Mouse (Mus musculus): ENCODE results near the gene Abcc4. TPM values are rescaled to one million over a fixed set of nuclear protein-coding genes. Genes with fewer than 3 reads are reported as not detected.

The Abcc4 gene
- polyA plus RNA-seq, 1 experiment: 4.5 TPM

DNA sequence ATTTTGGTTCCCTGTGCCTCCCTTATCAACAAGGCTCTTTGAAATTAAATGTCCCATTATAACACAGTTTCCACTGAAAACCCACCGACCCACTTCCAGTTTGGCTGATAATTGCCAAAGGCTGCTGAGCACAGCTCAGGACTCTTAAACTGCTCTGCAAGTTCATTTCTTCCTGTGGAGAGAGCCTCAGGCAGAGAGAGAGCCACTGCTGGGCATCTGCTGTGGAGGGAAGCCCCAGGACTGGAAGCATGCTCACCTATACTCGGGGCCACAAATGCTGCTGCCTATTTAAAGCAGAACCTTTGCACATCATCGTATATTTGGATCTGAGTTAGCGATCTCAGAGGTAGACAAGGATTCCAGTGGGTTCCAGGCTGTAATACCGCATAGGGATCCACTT is 139.2 kb downstream of the Abcc4 start:
- DNase-seq: no peak
- Histone ChIP-seq H3K4me1 (ENCODE audit: control insufficient read depth, insufficient read depth, low read length) (no peaks in the 10 kb centered on the region; the same call in 1 of the 2 replicates), H3K27ac (ENCODE audit: insufficient read depth, low read length) (no peak overlapping the region), H3K27me3 (ENCODE audit: control insufficient read depth, insufficient read depth, low read length) (no peaks in the 10 kb centered on the region), H3K4me3 (replicated peaks; ENCODE audit: insufficient read depth, low read depth, low read length) (no peak overlapping the region)
- no peak for TF ChIP-seq CTCF (IDR thresholded peaks at IDR 0.05; ENCODE audit: borderline replicate concordance, insufficient read depth, low read depth, low read length)
- TF ChIP-seq POLR2A (IDR thresholded peaks at IDR 0.05; ENCODE audit: borderline replicate concordance, insufficient read depth, low read length): no peak
- 78% methylated on average over 5 of the region's 5 CpGs for WGBS

- Histone ChIP-seq H3K4me1 (ENCODE audit: control insufficient read depth, insufficient read depth, low read length) (no peaks in the 10 kb centered on the region; the same call in 1 of the 2 replicates), H3K4me3 (replicated peaks; ENCODE audit: insufficient read depth, low read depth, low read length) (no peak overlapping the region), H3K27me3 (ENCODE audit: control insufficient read depth, insufficient read depth, low read length) (no peaks in the 10 kb centered on the region), H3K27ac (ENCODE audit: insufficient read depth, low read length) (no peak overlapping the region)
- 16% methylated on average over 12 of the region's 12 CpGs for WGBS
- TF ChIP-seq POLR2A (IDR thresholded peaks at IDR 0.05; ENCODE audit: borderline replicate concordance, insufficient read depth, low read length): no peak
- TF ChIP-seq CTCF (IDR thresholded peaks at IDR 0.05; ENCODE audit: borderline replicate concordance, insufficient read depth, low read depth, low read length): no peak
- no peak for DNase-seq
Observed at GRCm38 (mm10) chr14:118566214-118566688, 139.8 kb downstream of the Abcc4 start.

DNA sequence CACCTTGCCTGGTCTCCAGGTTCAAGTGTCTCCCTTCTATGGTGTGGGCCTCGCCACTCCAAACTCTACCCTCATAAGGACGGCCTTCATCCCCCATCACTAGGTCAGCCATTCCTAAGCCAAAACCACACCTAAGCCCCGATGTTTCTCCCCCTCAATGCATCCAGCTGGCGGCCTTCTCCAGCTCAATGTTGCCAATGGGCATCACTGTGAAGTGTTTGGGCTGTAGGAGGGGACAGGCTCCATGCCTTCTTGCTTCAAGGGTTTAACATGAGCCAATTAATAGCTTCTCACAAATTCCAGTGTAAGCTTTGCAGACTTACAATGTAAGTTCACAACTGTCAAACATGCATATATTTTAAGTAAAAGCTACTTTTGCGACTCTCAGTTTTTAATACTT is 140.3 kb downstream of the Abcc4 start:
- no peak for TF ChIP-seq CTCF (IDR thresholded peaks at IDR 0.05; ENCODE audit: borderline replicate concordance, insufficient read depth, low read depth, low read length)
- no peak for TF ChIP-seq POLR2A (IDR thresholded peaks at IDR 0.05; ENCODE audit: borderline replicate concordance, insufficient read depth, low read length)

GRCm38 (mm10) chr14:118563570-118563969 is 142.4 kb downstream of the Abcc4 start:
- TF ChIP-seq CTCF (IDR thresholded peaks at IDR 0.05; ENCODE audit: borderline replicate concordance, insufficient read depth, low read depth, low read length) (no peak), POLR2A (IDR thresholded peaks at IDR 0.05; ENCODE audit: borderline replicate concordance, insufficient read depth, low read length) (no peak)
- Histone ChIP-seq H3K27ac (ENCODE audit: insufficient read depth, low read length) (no peak overlapping the region), H3K4me3 (replicated peaks; ENCODE audit: insufficient read depth, low read depth, low read length) (no peak overlapping the region), H3K4me1 (ENCODE audit: control insufficient read depth, insufficient read depth, low read length) (no peaks in the 10 kb centered on the region; the same call in 1 of the 2 replicates), H3K27me3 (ENCODE audit: control insufficient read depth, insufficient read depth, low read length) (no peaks in the 10 kb centered on the region)
- DNase-seq: no peak
- 78% methylated on average over 8 of the region's 8 CpGs for WGBS

More for the DNA sequence above, 140.3 kb downstream of the Abcc4 start:
- H3K4me1 ChIP-seq (ENCODE audit: control insufficient read depth, insufficient read depth, low read length): no peaks in the 10 kb centered on the region; the same call in 1 of the 2 replicates
- no peak overlapping the region for H3K27ac ChIP-seq (ENCODE audit: insufficient read depth, low read length)
- no peak for DNase-seq
- 85% methylated on average over 5 of the region's 5 CpGs for WGBS
- no peaks in the 10 kb centered on the region for H3K27me3 ChIP-seq (ENCODE audit: control insufficient read depth, insufficient read depth, low read length)
- H3K4me3 ChIP-seq (replicated peaks; ENCODE audit: insufficient read depth, low read depth, low read length): no peak overlapping the region

- peak; percentile 34 to 52 for DNase-seq
- Histone ChIP-seq H3K4me1 (ENCODE audit: control insufficient read depth, insufficient read depth, low read length) (no peaks in the 10 kb centered on the region), H3K4me3 (replicated peaks; ENCODE audit: insufficient read depth, low read depth, low read length) (peak overlapping the region; percentile 67), H3K27ac (ENCODE audit: insufficient read depth, low read length) (no peak overlapping the region), H3K27me3 (ENCODE audit: control insufficient read depth, insufficient read depth, low read length) (no peaks in the 10 kb centered on the region; the same call in 1 of the 2 replicates)
- 13% methylated on average over 20 of the region's 20 CpGs for WGBS
- no peak for TF ChIP-seq POLR2A (IDR thresholded peaks at IDR 0.05; ENCODE audit: borderline replicate concordance, insufficient read depth, low read length)
- TF ChIP-seq CTCF (IDR thresholded peaks at IDR 0.05; ENCODE audit: borderline replicate concordance, insufficient read depth, low read depth, low read length): no peak
Observed at GRCm38 (mm10) chr14:118552901-118553475, 153.0 kb downstream of the Abcc4 start.

DNA sequence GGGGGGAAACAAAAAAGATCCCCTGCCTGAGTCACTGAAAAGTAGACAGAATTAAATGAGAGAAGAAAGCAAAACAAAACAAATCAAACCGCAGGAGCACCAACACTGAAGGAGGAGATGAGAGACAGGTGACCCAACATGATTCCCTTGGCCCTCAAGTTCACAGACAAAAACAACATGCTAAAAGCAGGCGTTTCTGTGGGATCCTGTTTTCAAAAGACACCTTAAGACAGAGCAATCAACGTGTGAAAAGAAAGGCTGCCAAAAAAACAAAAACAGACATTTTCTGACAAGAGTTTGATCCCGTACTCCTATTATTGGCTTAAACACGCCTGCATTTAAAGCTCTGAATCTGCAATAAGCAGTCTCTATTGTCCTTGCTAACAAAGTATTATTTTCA is 153.6 kb downstream of the Abcc4 start:
- 87% methylated on average over 5 of the region's 5 CpGs for WGBS
- no peak overlapping the region for H3K27ac ChIP-seq (ENCODE audit: insufficient read depth, low read length)
- peak in 1 of 2 experiments; percentile 1 for DNase-seq
- no peak overlapping the region for H3K4me3 ChIP-seq (replicated peaks; ENCODE audit: insufficient read depth, low read depth, low read length)
- no peak for TF ChIP-seq CTCF (IDR thresholded peaks at IDR 0.05; ENCODE audit: borderline replicate concordance, insufficient read depth, low read depth, low read length)
- TF ChIP-seq POLR2A (IDR thresholded peaks at IDR 0.05; ENCODE audit: borderline replicate concordance, insufficient read depth, low read length): no peak
- H3K27me3 ChIP-seq (ENCODE audit: control insufficient read depth, insufficient read depth, low read length): no peaks in the 10 kb centered on the region; the same call in 1 of the 2 replicates
- no peaks in the 10 kb centered on the region for H3K4me1 ChIP-seq (ENCODE audit: control insufficient read depth, insufficient read depth, low read length)

DNA sequence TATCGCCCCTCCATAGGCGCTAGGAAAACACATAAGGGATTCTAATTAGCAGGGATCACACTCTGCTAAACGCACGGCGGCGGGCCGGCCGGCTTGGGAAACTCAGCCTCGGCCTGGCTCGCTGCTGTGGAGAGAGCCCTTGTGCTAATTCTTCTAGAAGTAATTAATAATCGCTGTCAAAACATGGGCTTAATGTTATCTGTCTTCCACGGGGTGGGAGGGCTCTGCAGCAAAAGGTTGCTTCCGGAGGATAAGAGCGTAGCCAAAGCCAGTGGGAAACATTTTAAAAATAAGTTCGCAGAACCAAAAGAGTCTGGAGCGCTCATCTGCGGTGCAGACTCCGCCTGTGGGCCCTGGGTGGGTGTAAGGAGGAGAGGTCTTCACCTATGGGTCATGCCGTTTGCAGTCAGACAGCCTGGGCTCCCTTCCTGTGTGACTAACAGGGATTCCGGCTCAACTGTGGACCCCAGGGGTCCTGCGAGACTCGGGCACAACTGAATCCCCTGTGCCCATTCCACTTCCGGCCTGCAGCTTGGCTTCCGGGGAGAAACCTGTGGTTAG is 154.2 kb downstream of the Abcc4 start:
- TF ChIP-seq CTCF (IDR thresholded peaks at IDR 0.05; ENCODE audit: borderline replicate concordance, insufficient read depth, low read depth, low read length) (no peak), POLR2A (IDR thresholded peaks at IDR 0.05; ENCODE audit: borderline replicate concordance, insufficient read depth, low read length) (no peak)
- no peaks in the 10 kb centered on the region for H3K4me1 ChIP-seq (ENCODE audit: control insufficient read depth, insufficient read depth, low read length)
- peak overlapping the region; percentile 17 for H3K4me3 ChIP-seq (replicated peaks; ENCODE audit: insufficient read depth, low read depth, low read length)
- H3K27ac ChIP-seq (ENCODE audit: insufficient read depth, low read length): no peak overlapping the region
- WGBS: 23% methylated on average over 24 of the region's 24 CpGs
- no peaks in the 10 kb centered on the region; the same call in 1 of the 2 replicates for H3K27me3 ChIP-seq (ENCODE audit: control insufficient read depth, insufficient read depth, low read length)
- DNase-seq: peak; percentile 3 to 17

All from cerebellum, adult 2 months (tissue).